Mouse (Mus musculus): ENCODE measurements around the gene Asb11. TPM values are rescaled to one million over a fixed set of nuclear protein-coding genes. Genes with fewer than 3 reads are reported as not detected.

Gene Asb11
- total RNA-seq, 2 experiments from 2014 or later, result 141 to 190 TPM

DNA sequence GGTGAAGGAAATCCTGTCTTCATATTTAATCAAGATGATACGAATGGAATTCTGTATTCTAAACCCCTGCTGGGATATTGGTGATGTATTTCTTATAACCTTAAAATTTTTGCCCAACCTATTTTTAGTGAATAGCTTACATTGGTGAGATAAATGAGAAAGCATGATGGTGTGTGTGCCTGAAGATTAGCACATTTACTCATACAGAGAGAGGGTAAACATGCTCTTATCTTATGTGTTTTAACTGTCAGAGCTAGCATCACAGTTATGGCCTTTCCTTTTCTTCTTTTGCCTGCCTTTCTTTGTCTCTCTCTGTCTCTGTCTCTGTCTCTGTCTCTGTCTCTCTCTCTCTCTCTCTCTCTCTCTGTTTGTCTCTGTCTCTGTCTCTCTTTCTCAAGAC is 12.0 kb upstream of the Asb11 start:
- no peak overlapping the region for H3K4me3 ChIP-seq
- no peak for TF ChIP-seq CTCF (IDR thresholded peaks at IDR 0.05)
- no peak overlapping the region for H3K27ac ChIP-seq
- no peak for DNase-seq
- intact Hi-C loops (cut with DNase I), result no loop called here

DNA sequence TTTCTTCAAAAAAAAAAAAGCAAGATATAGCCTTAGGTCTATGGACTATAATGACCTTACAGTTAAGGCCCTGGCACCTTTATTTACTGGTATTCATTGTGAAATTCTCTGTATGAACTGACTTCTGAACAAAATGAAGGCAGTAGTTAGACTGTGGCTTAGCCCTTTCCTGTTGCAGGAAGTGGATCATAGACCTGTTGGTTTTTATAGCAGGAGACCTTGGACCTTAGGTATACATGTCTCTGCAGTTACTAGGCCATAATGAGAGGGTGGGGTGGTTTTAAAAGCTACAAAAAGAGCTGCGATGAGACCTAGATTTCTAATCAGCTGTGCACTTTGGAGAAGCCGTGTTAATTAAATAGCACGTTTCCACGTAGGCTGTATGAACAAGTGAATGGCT is 9.5 kb upstream of the Asb11 start:
- no peak for DNase-seq
- intact Hi-C loops (cut with DNase I), result no loop called here
- H3K27ac ChIP-seq, result no peak overlapping the region
- TF ChIP-seq CTCF (IDR thresholded peaks at IDR 0.05), result no peak
- no peak overlapping the region for H3K4me3 ChIP-seq

DNA sequence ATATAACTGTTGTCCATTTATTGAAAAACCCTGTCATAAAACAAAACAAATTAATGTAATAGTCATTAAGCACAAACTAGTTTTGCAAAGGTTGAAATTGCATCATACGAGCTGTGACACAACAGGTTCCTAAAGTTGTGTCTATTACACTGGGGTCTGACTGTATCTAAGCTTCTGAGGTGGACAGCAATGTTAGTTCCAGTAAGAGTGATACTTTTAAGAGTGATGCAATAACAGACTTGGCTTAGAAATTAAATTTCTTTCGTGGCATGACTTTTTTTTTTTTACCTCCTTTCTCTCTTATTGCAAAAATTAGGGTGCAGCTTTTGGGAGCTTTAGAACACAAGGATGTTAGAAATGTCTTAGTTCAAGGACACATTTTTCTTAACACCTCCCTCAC is 8.6 kb upstream of the Asb11 start:
- TF ChIP-seq CTCF (IDR thresholded peaks at IDR 0.05), result no peak
- intact Hi-C loops (cut with DNase I), result no loop called here
- Histone ChIP-seq H3K27ac (no peak overlapping the region), H3K4me3 (no peak overlapping the region)
- DNase-seq, result no peak

DNA sequence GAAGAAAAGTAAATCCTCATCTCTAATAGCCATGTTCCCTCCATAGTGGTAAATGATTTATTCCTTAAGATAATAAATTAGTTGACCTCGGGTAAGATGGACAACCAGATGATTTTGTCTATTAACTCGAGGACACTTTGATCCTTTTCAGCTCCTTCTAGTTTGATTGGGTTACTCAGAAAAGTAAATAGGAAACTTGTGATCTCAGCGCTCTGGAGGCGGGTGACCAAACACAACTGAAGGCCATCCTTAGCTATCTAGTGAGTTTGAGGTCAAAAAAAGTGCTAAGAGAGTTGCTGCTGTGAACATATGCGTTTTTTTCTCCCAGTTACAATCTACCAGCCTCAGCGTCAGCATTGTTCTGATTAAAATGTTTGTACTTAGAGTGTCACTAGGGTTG is 6.2 kb upstream of the Asb11 start:
- Histone ChIP-seq H3K27ac (no peak overlapping the region), H3K4me3 (no peak overlapping the region)
- intact Hi-C loops (cut with DNase I), result no loop called here
- no peak for TF ChIP-seq CTCF (IDR thresholded peaks at IDR 0.05)
- no peak for DNase-seq

DNA sequence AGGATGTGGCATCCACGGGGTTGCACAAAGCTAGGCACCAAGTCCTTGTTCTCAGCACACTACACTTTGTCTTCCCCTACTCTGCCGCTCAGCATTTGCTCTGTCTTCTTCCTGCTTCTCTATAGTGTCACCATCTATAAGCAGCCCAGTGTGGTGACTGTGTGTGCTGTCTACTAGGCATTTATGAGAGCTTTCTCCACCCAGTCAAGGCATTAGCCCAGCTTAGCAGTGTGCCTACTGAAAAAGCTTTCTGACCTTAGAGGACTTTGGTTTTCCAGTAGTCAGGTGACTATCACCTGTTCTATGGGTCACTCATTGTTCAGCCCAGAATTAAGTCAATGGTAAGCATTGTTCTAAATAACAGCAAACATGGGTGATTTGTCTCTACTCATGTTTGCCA is 5.7 kb upstream of the Asb11 start:
- no peak overlapping the region for H3K4me3 ChIP-seq
- DNase-seq, result no peak
- no peak for TF ChIP-seq CTCF (IDR thresholded peaks at IDR 0.05)
- H3K27ac ChIP-seq, result no peak overlapping the region
- intact Hi-C loops (cut with DNase I), result no loop called here

DNA sequence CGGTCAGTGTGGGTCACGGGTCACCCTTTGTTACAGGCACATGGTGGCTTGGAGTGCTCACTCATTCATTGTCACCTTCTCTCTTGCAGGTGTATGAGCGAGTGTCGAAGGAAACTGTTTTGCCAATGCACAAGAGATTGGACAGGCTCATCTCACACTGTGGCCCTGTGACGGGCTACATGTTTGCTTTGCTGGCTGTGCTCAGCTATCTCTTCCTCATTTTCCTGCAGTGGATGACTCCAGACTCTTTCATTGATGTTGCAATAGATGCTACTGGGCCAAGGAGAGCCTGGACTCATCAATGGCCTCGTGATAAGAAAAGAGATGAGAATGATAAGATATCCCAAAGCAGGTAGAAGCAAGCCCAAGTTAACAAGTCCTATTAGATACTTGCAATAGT is 5.3 kb upstream of the Asb11 start:
- Histone ChIP-seq H3K27ac (no peak overlapping the region), H3K4me3 (no peak overlapping the region)
- no peak for DNase-seq
- no peak for TF ChIP-seq CTCF (IDR thresholded peaks at IDR 0.05)
- intact Hi-C loops (cut with DNase I), result no loop called here

DNA sequence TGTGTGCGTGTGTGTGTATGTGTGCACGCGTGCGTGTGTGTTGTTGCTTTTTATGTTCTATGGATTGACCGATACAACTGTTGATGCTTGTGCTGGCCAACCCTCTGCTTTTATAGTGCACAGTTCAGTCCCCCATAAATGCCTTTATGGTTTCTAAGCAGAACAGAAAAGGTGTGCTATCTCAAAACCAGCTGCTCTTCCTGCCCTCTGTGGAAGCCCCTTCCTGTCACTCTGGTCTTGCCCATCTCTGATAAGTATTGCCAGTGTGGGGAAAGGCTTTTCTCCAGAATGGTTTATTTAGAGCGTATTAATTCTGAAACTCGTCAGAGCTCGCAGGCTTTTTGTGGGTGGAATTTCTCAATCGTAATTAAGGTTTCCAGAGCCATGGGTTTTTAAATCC is 4.1 kb upstream of the Asb11 start:
- TF ChIP-seq CTCF (IDR thresholded peaks at IDR 0.05), result no peak
- DNase-seq, result no peak
- intact Hi-C loops (cut with DNase I), result no loop called here
- Histone ChIP-seq H3K4me3 (no peak overlapping the region), H3K27ac (no peak overlapping the region)

DNA sequence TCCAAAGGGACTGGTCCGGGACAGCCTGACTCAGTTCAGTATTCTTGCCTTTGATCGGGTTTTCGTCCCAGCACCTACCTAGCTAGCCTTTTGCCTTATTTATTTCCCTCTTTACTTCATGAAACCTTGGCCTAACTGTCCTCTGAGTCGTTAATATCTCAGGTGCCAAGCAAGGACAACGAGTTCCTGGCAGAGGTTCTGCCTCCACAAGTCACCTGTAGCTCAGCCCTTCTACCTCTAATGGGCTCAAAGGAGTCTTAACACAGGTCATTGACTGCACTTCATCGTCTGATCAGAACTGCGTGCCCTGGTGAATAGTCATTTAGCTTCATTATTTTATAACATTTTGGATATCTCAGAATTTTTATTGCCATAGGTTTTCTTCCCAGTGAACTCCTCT is 2.7 kb downstream of the Asb11 start:
- intact Hi-C loops (cut with DNase I), result no loop called here
- TF ChIP-seq CTCF (IDR thresholded peaks at IDR 0.05), result no peak
- Histone ChIP-seq H3K27ac (peak overlapping the region; percentile 89), H3K4me3 (peak overlapping the region; percentile 65)
- peak; percentile 18 for DNase-seq

DNA sequence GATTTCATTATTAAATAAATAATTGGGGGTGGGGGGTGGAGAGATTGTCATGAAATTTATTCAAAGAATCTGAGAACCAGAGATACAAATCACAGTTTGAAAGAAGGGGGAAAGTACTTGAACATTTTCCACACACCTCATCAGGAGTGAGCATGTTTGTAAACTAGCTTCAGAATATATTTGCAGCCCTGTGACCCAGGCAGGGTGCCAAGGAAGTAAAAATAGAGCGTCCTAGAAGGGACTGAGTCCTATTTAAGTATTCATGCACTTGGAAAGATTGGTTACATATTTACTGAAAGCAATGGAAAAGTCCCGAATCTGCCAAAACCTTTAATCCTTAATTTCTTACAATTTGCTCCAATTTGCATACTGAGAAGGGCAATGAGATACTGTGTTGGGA is 3.3 kb downstream of the Asb11 start:
- Histone ChIP-seq H3K27ac (peak overlapping the region; percentile 89), H3K4me3 (peak overlapping the region; percentile 65)
- intact Hi-C loops (cut with DNase I), result loop anchor here (10.0 kb wide), 1 partner anchor 135 kb away; no protein-coding TSS in a partner anchor
- DNase-seq, result peak; percentile 81
- no peak for TF ChIP-seq CTCF (IDR thresholded peaks at IDR 0.05)

DNA sequence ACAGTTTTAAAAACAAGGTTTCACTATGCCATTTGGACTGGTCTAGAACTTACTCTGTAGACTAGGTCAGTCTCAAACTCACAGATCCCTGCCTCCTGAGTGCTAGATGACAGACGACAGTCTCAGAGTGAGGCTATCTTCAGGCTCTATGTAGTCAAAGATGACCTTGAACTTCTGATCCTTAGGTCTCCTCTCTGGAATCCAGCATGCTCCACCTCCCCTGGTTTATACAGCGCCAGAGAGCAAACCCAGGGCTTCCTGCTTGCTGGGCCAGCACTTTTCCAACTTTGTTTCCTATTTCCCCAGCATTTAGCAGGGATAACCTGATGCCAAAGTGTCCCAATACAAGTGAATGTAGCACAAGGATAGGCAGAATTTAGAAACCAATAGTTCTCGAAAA is 3.9 kb downstream of the Asb11 start:
- peak overlapping the region; percentile 65 for H3K4me3 ChIP-seq
- no peak for DNase-seq
- H3K27ac ChIP-seq, result peak overlapping the region; percentile 89
- intact Hi-C loops (cut with DNase I), result loop anchor here (10.0 kb wide), 1 partner anchor 136 kb away; no protein-coding TSS in a partner anchor
- no peak for TF ChIP-seq CTCF (IDR thresholded peaks at IDR 0.05)

DNA sequence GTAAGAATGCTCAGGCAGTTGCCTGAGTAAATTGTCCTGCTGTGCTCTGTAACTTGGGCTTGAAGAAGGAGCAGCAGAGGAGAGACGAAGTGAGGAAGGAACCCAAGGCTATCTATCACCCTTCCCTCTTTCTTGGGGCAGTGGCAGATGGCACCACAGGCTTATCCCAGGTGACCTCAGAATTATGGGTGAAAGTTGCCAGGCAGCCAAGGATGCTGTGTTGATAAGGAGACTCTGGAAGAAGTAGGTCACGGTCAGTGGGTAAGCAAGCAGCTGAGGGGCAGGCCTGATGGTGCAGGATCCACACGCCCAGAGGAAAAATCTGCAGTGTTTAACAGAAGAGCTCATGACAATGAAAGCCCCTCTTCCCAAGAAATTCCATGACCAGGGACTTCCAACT is 4.5 kb downstream of the Asb11 start:
- Histone ChIP-seq H3K4me3 (peak overlapping the region; percentile 65), H3K27ac (peak overlapping the region; percentile 89)
- no peak for DNase-seq
- TF ChIP-seq CTCF (IDR thresholded peaks at IDR 0.05), result no peak
- intact Hi-C loops (cut with DNase I), result loop anchor here (10.0 kb wide), 1 partner anchor 137 kb away; no protein-coding TSS in a partner anchor

DNA sequence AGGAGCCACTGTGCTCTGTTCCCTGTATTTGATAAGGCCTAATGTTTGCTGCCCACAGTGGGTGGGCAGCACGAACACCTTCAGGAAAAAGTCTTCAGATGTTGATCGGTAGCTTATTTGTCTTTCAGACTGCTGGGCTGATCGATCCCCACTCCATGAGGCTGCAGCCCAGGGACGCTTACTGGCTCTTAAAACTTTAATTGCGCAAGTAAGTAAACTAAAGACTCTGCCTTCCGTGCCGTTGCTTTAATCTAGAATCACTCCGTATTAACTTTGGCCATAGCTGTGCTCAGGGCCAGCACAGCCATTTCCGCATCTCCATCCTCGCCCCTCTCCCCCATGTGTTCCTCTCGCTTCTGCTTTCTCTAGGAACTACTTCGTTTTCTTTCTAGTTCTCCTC is 8.8 kb downstream of the Asb11 start:
- TF ChIP-seq CTCF (IDR thresholded peaks at IDR 0.05), result no peak
- H3K4me3 ChIP-seq, result no peak overlapping the region
- DNase-seq, result no peak
- intact Hi-C loops (cut with DNase I), result loop anchor here (5.0 to 10.0 kb wide), 2 partner anchors 141 to 263 kb away; no protein-coding TSS in a partner anchor
- H3K27ac ChIP-seq, result no peak overlapping the region

DNA sequence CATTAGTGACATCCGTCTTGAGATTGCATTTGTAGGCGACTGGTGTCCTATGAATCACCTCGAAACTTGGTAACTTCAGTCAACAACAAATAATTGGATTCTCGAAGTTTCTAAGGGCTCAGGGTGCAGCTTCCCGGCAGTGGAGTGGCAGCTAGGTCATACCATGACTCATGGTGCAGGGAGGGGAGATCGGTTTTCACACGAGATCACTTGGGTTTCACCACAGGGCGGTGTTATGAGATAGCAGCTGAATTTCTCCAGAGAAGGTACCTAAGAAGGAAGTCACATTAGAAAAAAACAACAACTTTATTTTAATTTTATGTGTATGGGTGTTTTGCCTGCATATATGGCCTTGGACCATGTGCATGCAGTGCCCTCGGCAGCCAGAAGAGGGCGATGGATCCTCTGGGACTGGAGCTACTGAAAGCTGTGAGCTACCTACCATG is 9.3 kb downstream of the Asb11 start:
- H3K27ac ChIP-seq, result no peak overlapping the region
- no peak for DNase-seq
- TF ChIP-seq CTCF (IDR thresholded peaks at IDR 0.05), result peak; percentile 44
- H3K4me3 ChIP-seq, result no peak overlapping the region
- intact Hi-C loops (cut with DNase I), result loop anchor here (5.0 to 10.0 kb wide), 2 partner anchors 141 to 264 kb away; no protein-coding TSS in a partner anchor

Measured in gastrocnemius, adult 2 months (tissue).